Mouse (Mus musculus): ENCODE results near the gene Zfp449.

GRCm38 (mm10) chrX:56342921-56343320 is 3.3 kb upstream of the Zfp449 start:
- TF ChIP-seq GATA1 (IDR thresholded peaks at IDR 0.05; ENCODE audit: low read length) (no peak), TAL1 (IDR thresholded peaks at IDR 0.05; ENCODE audit: low read length) (no peak)

Data from erythroblast, embryonic 14.5 days (primary cell).